Mouse (Mus musculus): ENCODE results near the gene Gm6803.
"Not testable (repeated sequence)": the region's sequence is repeated elsewhere in the genome, so short reads cannot be mapped to it uniquely, and the experiment has no call there.

Gene Gm6803

DNA sequence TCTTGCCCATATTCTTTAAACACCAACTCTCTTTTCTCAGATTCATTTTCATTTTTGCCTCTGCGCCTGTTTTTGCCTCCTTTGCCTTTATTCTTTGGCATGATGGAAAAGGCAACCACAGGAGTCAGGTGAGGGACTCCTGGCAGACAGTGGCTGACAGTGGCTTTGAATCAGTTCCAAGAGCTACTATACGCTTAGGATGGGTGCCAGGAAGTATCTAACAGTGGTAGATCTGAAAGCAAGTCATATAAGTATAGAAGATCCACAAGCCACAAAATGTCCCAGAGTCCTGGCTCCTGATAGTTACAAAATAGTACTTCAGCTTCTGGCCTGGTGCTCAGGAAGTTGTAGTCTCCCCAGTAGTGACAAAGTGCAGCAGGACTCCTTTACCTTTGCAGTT, at the start of gene Gm6803:
Gene Gm6803 (minus strand): TSS at position 101 of the 400 bp plus-strand sequence.
- not testable (repeated sequence) for DNase-seq (ENCODE audit: low spot score)

DNA sequence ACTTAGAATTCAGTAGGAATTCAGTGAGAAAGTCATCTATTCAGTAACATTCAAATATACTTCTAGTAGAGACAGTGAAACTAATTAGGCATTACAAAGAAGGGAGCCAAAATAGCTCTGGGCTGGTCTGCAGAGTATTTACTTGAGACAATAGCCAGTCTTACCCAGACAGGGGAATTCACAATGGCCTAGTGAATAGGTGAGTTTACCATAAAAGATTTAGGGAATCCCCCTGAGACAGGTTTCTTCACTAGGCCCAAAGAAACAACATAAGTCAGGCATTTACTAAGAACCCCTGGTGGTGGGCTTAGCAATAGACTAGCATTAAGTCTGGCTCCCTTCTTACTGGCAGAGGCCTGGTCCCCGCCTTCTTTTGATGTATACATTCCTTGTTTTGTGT, 26.7 kb upstream of the Gm6803 start:
- not testable (repeated sequence) for DNase-seq (ENCODE audit: low spot score)

DNA sequence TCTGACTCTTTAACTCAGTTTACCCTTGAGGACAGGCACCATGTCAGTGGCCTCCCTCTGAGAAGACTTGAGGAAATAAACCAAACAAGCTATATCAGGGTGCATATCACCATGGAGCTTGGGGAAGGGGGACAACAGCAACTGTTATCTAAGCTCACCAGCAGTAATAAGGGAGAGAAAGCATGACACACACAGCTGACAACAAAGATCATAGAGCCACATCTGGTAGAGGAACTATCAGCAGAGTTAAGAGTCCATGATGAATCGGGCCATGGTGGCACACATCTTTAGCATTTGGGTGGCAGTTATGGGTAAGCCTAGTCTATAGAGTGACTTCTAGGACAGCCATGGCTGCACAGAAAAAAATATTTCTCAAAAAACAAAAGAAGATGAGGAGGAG, 21.1 kb upstream of the Gm6803 start:
- DNase-seq (ENCODE audit: low spot score): not testable (repeated sequence)

DNA sequence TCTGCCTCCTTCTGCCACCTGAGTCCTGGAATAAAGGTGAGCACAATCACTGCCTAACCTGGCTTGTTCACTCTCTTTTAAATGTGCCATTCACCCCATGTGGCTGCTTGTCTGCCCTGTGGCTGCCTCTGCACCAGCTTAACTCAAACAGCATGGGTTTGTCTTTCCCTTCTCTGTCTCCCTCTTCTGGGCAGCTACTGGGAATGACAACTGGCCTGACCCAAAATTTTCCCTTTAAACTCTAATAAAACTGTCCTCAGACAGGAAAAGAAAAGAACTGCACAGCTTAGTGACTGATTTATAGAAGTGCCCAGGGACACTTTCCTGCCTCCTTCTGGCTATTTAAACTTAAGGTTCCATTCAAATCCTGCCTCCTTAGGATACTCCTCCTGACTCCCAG, 20.5 kb upstream of the Gm6803 start:
- DNase-seq (ENCODE audit: low spot score): not testable (repeated sequence)

DNA sequence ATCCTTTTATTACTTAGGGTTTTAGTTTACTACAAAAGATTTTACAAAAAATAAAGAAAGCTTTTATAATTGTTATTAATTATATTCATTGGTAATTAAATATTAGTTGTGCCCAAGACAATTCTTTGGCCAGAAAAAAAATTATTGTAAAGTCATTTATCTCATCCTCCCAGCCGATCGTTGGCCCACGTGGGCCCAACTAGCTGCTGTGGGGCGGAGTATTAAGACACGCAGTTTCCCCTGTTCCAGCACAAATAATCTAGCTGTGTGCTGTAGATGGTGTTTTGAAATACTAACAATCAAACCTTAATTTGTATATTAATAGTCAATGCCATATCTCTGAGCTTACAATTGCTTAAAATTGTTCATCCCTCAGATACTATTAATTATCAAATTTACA, 13.7 kb upstream of the Gm6803 start:
- not testable (repeated sequence) for DNase-seq (ENCODE audit: low spot score)

DNA sequence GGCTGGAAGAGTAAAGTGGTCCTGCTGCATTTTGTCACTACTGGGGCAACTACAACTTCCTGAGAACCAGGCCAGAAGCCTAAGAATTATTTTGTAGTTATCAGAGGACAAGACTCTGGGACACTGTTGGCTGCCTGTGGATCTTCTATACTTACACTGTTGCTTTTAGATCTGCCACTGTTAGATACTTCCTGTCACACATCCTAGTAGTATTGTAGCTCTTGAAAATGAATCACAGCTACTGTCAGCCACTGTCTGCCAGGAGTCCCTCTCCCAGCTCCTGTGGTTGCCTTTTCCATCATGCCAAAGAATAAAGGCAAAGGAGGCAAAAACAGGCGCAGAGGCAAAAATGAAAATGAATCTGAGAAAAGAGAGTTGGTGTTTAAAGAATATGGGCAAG, 8.1 kb upstream of the Gm6803 start, which contains the start of gene Gm2056:
Gene Gm2056 (plus strand): TSS at position 301 of the 400 bp plus-strand sequence.
- not testable (repeated sequence) for DNase-seq (ENCODE audit: low spot score)

DNA sequence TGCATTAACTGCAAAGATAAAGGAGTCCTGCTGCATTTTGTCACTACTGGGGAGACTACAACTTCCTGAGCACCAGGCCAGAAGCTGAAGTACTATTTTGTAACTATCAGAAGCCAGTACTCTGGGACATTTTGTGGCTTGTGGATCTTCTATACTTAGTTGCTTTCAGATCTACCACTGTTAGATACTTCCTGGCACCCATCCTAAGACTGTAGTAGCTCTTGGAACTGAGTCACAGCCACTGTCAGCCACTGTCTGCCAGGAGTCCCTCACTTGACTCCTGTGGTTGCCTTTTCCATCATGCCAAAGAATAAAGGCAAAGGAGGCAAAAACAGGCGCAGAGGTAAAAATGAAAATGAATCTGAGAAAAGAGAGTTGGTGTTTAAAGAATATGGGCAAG, 7.0 kb downstream of the Gm6803 start, which contains the start of gene Gm2075:
Gene Gm2075 (plus strand): TSS at position 301 of the 400 bp plus-strand sequence.
- DNase-seq (ENCODE audit: low spot score): not testable (repeated sequence)

DNA sequence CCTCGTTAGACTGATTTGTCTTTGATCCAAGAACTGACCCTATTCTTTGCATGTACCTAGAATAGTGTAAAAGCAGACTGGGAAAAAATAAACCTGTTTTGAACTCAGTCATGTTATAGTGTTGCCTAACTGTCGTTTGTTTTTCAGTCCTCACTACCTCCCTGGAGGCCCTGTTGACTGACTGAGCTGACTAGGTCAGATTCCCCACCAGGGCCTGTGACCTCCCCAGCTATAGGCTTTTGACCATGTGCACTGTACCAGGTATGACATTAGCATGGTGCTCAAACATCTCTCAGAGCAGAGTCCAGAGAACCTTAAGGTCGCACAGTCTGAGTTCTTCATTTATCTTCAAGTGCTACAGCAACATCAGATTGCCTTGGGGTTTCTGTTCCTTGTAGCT, 14.5 kb downstream of the Gm6803 start:
- not testable (repeated sequence) for DNase-seq (ENCODE audit: low spot score)

DNA sequence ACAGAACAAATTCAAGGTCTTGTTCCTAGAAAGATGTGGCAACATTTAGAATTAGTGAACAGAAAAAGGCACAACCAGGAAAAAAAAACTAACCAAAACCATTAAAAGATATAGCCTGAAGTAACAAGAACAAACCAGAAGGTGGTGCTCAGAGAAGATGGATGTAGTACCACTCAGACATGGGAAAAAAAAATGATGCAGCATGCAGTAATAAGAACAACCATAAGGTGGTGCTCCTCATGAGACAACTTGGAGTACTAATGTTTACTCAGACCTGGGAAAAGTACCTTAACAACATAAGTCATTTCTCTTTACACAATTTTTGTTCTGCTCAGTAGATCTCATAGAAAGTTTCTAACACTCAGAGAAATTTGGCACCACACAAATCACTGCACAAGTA, 34.6 kb downstream of the Gm6803 start:
- not testable (repeated sequence) for DNase-seq (ENCODE audit: low spot score)

Measured in testis, postnatal 10 days (tissue).